Mouse (Mus musculus) neural tube, embryonic 14.5 days (tissue): ENCODE data around the gene Chil1. TPM values are rescaled to one million over a fixed set of nuclear protein-coding genes. Genes with fewer than 3 reads are reported as not detected.
A peak's percentile ranks its signal among the peaks of the same experiment; 100 is the strongest.

Experiments
- ATAC-seq: fragments of 200-750 bp; cut with Nextera tagmentation; 2 replicates; pipeline ENCODE4 v1.8.0; 2017; ENCODE audit warnings: low read depth, mild to moderate bottlenecking, moderate TSS enrichment, moderate library complexity
- H3K27ac ChIP-seq: fragments of 300-500 bp; sonication (generic); 2 replicates; pipeline ENCODE4 v1.5.1; 2014; ENCODE audit warnings: low read depth, mild to moderate bottlenecking, control low read depth, low read length, moderate library complexity, mixed read lengths
- H3K27me3 ChIP-seq: fragments of 300-500 bp; sonication (generic); 2 replicates; pipeline ENCODE4 v1.6.1; 2014; ENCODE audit warnings: low read length; ENCODE audit not compliant: control insufficient read depth, insufficient read depth
- H3K36me3 ChIP-seq: fragments of 300-500 bp; sonication (generic); 2 replicates; pipeline ENCODE4 v1.6.1; 2014; ENCODE audit warnings: low read length, mixed read lengths; ENCODE audit not compliant: control insufficient read depth, insufficient read depth
- H3K4me1 ChIP-seq: fragments of 300-500 bp; sonication (generic); 2 replicates; pipeline ENCODE4 v1.6.1; 2014; ENCODE audit warnings: low read length; ENCODE audit not compliant: control insufficient read depth, insufficient read depth
- H3K4me2 ChIP-seq: fragments of 300-500 bp; sonication (generic); 2 replicates; pipeline ENCODE4 v1.6.1; 2014; ENCODE audit warnings: mild to moderate bottlenecking, low read depth, low read length, control low read depth
- H3K4me3 ChIP-seq: fragments of 300-500 bp; sonication (generic); 2 replicates; pipeline ENCODE4 v1.5.1; 2014; ENCODE audit warnings: low read depth, low read length, control low read depth, mixed read lengths
- H3K9ac ChIP-seq: fragments of 300-500 bp; sonication (generic); replicated peaks from 2 replicates; pipeline ENCODE4 v1.6.1; 2014; ENCODE audit warnings: low read depth, mild to moderate bottlenecking, control low read depth, low read length, mixed read lengths
- H3K9me3 ChIP-seq: fragments of 300-500 bp; sonication (generic); 2 replicates; pipeline ENCODE4 v1.6.1; 2016; ENCODE audit warnings: low read length; ENCODE audit not compliant: control insufficient read depth
- WGBS: fragments of 180-500 bp; shearing (Covaris S2); extraction: QIAGEN DNeasy Blood & Tissue Kit; methylation state at CpG from one replicate; pipeline ENCODE4 v1.1.7; 2014; 5-methylcytosine and 5-hydroxymethylcytosine counted together
- polyA plus RNA-seq: library from polyadenylated mRNA; unstranded; fragments of >200 nt; fragmentation: Nextera tagmentation; extraction: Ambion mirVana; gene quantifications from 2 replicates; pipeline ENCODE4 v1.2.1, GENCODE M21; 2014

The Chil1 gene
- polyA plus RNA-seq, 1 experiment from 2014 or later = 2.7 TPM

DNA sequence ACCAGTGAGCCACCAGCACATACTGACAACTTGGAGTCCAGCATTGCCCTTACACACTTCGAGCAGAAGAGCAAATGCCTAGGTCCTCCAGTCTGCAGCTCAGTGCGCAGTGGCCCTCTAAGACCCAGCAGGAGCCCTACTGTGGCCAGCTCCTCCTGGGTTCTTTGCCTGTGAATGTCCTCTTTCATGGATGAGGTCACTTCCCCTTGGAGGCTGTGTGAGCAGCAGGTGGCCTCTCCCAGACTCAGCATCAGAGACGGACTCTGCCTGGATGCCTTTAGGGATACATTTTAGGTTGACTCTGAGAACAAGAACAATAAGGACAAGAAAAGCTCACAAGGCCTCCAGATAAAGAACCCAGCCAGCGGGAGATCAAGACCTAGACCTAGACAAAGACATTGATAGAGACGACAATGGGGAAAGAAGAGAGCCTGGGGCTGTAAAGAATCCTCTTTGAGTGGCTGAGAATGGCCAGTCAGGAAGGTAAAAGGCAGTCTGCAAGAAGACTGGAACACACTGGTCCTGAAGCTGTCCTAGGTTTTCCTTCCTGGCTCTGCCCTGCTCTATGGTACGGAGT, 28.3 kb downstream of the Chil1 start:
- no peaks in the 10 kb centered on the region for H3K27me3 ChIP-seq
- no peak overlapping the region for H3K4me3 ChIP-seq
- no peaks in the 10 kb centered on the region; the same call in 1 of the 2 replicates for H3K36me3 ChIP-seq
- no peak for ATAC-seq
- no peak overlapping the region for H3K4me2 ChIP-seq
- H3K27ac ChIP-seq = no peak overlapping the region
- H3K9me3 ChIP-seq = no peaks in the 10 kb centered on the region
- H3K4me1 ChIP-seq = no peaks in the 10 kb centered on the region
- H3K9ac ChIP-seq = no peak overlapping the region
- 50% methylated on average over 6 of the region's 6 CpGs for WGBS

DNA sequence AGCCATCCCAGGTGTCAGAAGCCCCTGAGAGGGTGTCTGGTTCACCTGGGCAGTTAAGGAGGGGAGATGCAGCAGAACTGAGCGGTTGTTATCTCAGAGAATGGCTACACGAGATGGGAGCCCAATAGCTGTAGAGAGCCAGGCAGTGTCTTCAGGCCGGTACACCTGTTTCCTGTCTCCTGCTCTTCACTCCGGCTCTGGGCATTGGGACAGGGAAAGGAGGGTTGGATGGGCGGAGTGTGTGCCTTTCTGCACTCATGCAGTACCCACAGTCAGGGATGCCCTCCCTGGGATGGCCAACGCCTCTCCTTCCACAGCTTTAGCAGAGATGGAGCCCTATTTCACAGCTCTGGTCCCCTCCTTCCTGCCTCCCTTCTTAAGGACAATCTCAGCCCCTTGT, 29.1 kb downstream of the Chil1 start:
- ATAC-seq = no peak
- no peak overlapping the region for H3K4me3 ChIP-seq
- WGBS = 80% methylated on average over 6 of the region's 6 CpGs

DNA sequence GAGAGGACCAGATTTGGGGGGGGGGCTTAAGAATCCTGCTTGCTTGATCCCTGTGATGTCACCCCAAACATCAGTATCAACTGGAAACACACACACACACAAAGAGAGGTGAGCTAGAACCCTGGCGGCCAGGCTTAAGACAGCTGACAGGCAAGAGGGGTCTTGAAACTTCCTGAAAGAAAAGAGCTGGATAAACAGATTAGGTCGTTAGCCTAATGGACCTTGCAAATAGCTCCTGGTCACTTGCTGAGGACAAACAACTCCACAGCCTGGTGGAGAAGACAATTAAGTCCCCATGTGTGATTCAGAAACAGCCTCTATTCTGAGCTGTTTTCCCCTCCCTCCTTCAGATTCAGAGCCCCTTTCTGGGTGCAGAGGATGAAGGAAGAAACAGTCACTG, 29.7 kb downstream of the Chil1 start:
- 6% methylated on average over 2 of the region's 2 CpGs for WGBS
- no peak overlapping the region for H3K27ac ChIP-seq
- H3K9me3 ChIP-seq = no peaks in the 10 kb centered on the region
- no peaks in the 10 kb centered on the region for H3K27me3 ChIP-seq
- no peak overlapping the region for H3K4me3 ChIP-seq
- H3K4me2 ChIP-seq = no peak overlapping the region
- H3K4me1 ChIP-seq = 0 out of 2 replicates have a peak, but pooled peaks cover 5% of the 10 kb centered on the region
- no peak overlapping the region for H3K9ac ChIP-seq
- no peaks in the 10 kb centered on the region for H3K36me3 ChIP-seq
- no peak for ATAC-seq

More for the DNA sequence above, 29.1 kb downstream of the Chil1 start:
- Histone ChIP-seq H3K4me2 (no peak overlapping the region), H3K27me3 (no peaks in the 10 kb centered on the region), H3K9ac (no peak overlapping the region), H3K9me3 (no peaks in the 10 kb centered on the region), H3K27ac (no peak overlapping the region), H3K4me1 (0 out of 2 replicates have a peak, but pooled peaks cover 5% of the 10 kb centered on the region), H3K36me3 (no peaks in the 10 kb centered on the region)

DNA sequence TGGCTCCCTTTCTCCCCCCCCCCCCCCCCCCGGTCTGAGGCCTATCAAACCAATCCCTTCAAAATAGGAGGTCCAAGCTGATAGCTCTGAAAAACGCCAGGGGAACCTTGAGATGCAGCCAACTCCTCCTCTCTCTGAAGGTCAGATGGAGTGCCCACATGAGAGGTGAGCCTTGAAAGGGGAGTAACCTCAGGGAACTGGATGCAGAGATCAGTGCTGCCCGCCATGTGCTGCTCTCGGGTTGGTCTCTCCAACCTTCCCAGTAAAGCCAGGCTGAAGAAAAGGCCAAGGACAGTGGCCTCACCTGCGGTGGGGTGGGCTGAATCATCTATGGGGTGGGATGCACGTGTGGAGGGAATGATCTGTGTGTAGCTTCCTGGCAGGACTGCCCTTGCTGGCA, 30.4 kb downstream of the Chil1 start:
- H3K4me1 ChIP-seq = 0 out of 2 replicates have a peak, but pooled peaks cover 5% of the 10 kb centered on the region
- H3K27me3 ChIP-seq = no peaks in the 10 kb centered on the region
- ATAC-seq = no peak
- no peak overlapping the region for H3K9ac ChIP-seq
- no peaks in the 10 kb centered on the region for H3K9me3 ChIP-seq
- no peaks in the 10 kb centered on the region for H3K36me3 ChIP-seq
- WGBS = 85% methylated on average over 5 of the region's 6 CpGs
- H3K4me3 ChIP-seq = no peak overlapping the region
- H3K27ac ChIP-seq = no peak overlapping the region
- H3K4me2 ChIP-seq = no peak overlapping the region

DNA sequence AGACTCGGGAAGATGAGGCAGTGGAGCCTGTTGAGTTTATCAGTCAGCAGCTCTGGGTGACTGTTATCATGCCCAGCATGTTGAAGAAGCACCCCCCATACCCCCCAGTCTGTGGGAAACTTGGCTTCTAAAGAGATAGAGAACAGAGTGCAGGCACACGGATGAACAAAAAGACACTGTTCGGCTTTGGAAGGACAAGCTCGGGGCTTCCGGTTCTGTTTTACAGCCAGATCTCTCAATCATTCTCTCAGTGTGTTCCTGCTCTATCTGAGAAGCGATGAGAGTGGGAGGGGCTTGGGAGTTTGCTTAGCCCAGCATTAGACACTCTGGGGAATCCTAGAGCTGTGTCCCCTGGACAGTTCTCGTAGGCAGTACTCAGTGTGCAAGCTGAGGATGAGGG, 31.4 kb downstream of the Chil1 start:
- WGBS = 64% methylated on average over 7 of the region's 7 CpGs
- ATAC-seq = no peak
- no peak overlapping the region for H3K4me3 ChIP-seq
- 0 out of 2 replicates have a peak, but pooled peaks cover 5% of the 10 kb centered on the region for H3K4me1 ChIP-seq
- H3K9me3 ChIP-seq = no peaks in the 10 kb centered on the region
- H3K27me3 ChIP-seq = no peaks in the 10 kb centered on the region
- H3K36me3 ChIP-seq = no peaks in the 10 kb centered on the region
- H3K27ac ChIP-seq = no peak overlapping the region
- H3K4me2 ChIP-seq = no peak overlapping the region
- H3K9ac ChIP-seq = no peak overlapping the region

DNA sequence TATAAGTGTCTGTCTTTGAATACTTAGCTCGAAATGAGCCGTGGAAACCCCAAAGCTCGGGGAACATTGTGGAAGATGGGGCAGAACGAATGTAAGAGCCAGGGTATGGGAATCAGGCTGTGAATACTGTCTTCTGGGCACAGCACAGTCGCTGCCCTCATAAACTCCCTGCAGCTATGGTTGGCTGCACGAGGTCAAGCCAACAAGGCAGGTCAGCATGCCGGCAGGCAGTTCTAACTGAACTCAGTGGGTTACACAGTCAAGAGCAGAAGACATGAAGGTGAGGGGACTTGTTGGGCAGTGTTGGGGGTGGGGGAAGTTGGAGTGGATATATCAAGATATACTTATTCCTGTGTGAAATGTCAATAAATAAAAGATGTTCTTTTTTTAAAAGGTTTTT, 33.1 kb downstream of the Chil1 start:
- Histone ChIP-seq H3K4me1 (0 out of 2 replicates have a peak, but pooled peaks cover 5% of the 10 kb centered on the region), H3K9me3 (no peaks in the 10 kb centered on the region), H3K4me2 (no peak overlapping the region), H3K36me3 (no peaks in the 10 kb centered on the region), H3K9ac (no peak overlapping the region), H3K4me3 (no peak overlapping the region), H3K27me3 (no peaks in the 10 kb centered on the region), H3K27ac (no peak overlapping the region)
- ATAC-seq = no peak
- WGBS = 52% methylated on average over 7 of the region's 7 CpGs

DNA sequence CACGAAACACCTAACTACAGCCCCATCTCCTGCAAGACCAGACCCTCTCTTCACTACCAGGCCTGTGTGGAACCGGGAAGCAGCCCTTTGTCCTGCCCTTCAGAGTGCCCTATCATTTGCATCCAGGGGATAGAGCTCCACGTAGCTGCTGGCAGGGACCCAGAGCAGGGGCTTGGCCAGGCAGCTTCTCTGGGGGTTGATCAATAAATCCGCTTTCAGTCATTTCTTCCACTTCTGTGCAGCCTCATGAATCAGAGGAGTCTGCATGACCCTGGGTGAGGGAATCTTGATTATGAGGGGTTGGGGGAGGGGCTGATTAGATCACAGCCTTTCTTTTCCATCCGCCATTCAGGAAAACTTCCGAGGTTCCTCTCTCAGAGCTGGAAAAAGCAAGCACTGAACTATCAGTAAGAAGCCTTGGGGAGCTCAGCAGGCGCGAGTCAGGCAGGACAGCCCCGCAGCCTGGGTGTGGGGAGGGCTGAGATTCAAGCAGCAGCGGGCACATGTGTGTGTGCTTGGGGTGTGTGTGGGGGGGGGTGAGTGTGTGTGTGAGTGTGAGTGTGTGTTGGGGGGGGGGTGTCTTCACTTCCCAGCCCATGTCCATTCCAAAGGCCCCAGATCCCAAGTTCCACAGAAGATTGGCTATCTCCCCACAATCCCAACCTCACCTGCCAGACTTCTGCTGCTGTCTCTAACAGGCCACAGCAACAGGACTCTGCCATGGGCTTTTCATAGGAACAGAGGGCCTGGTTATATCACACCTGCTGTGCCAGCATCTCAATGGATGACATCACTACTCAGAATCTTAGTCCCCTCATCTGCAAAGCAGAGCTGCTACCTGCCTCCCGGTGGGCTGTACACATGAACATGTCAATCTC, 34.0 kb downstream of the Chil1 start:
- no peaks in the 10 kb centered on the region for H3K9me3 ChIP-seq
- H3K4me1 ChIP-seq = 0 out of 2 replicates have a peak, but pooled peaks cover 5% of the 10 kb centered on the region
- no peaks in the 10 kb centered on the region for H3K36me3 ChIP-seq
- peak overlapping the region; percentile 48 for H3K27ac ChIP-seq
- H3K4me3 ChIP-seq = no peak overlapping the region
- H3K9ac ChIP-seq = no peak overlapping the region
- no peaks in the 10 kb centered on the region for H3K27me3 ChIP-seq
- ATAC-seq = peak; percentile 50
- 24% methylated on average over 11 of the region's 11 CpGs for WGBS
- H3K4me2 ChIP-seq = no peak overlapping the region

DNA sequence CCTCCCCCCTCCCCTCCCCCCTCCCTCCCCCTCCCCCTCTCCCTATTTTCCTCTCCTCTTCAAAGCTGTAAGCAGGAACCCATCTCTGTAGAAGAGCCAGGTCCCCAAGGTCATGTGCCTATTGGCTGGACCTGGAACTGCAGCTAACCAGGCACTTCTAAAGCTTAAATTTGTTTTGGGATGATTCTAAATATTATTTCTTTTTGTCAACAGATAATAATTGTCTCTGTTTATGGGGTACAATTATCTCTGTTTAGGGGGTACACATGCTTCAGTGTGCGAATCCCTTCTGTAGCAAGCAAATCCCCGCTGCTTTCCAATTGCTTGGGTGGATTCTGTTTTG, 34.6 kb downstream of the Chil1 start:
- H3K4me1 ChIP-seq = 0 out of 2 replicates have a peak, but pooled peaks cover 5% of the 10 kb centered on the region
- no peaks in the 10 kb centered on the region for H3K36me3 ChIP-seq
- H3K9me3 ChIP-seq = no peaks in the 10 kb centered on the region
- H3K9ac ChIP-seq = no peak overlapping the region
- no peak overlapping the region for H3K4me2 ChIP-seq
- no peak for ATAC-seq
- H3K27me3 ChIP-seq = no peaks in the 10 kb centered on the region
- H3K4me3 ChIP-seq = no peak overlapping the region
- WGBS = 87% methylated on average over 2 of the region's 2 CpGs
- H3K27ac ChIP-seq = no peak overlapping the region

DNA sequence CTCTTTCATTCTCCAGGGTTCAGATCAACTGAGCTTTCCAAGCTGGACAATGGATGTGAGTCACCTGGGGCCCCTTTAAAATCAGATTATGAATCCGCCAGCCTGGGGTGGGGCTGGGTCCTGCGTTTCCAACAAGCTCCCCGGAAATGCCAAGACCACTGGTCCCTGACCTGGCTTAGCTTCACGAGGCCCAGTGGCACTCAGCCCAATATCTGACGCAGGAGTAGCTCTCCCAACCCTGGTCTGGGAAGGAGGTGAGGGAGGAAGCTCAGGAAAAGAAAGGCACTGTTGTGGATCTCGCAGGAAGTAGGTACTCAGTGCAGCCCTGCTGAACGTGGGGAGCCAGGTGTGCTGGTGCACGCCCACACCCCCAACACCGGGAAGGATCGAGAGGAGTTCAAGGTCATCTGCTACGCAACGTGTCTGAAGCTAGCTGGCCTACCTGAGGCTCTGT, 35.1 kb downstream of the Chil1 start:
- H3K27ac ChIP-seq = no peak overlapping the region
- H3K27me3 ChIP-seq = no peaks in the 10 kb centered on the region
- H3K9me3 ChIP-seq = no peaks in the 10 kb centered on the region
- no peak for ATAC-seq
- 0 out of 2 replicates have a peak, but pooled peaks cover 5% of the 10 kb centered on the region for H3K4me1 ChIP-seq
- WGBS = 79% methylated on average over 12 of the region's 12 CpGs
- no peak overlapping the region for H3K4me2 ChIP-seq
- H3K9ac ChIP-seq = no peak overlapping the region
- H3K36me3 ChIP-seq = no peaks in the 10 kb centered on the region
- no peak overlapping the region for H3K4me3 ChIP-seq
